Mouse (Mus musculus): Measurements from ENCODE around the gene 4930516K23Rik. TPM values are rescaled to one million over a fixed set of nuclear protein-coding genes. Genes with fewer than 3 reads are reported as not detected.

Gene 4930516K23Rik
- polyA plus RNA-seq, 1 experiment: not detected

DNA sequence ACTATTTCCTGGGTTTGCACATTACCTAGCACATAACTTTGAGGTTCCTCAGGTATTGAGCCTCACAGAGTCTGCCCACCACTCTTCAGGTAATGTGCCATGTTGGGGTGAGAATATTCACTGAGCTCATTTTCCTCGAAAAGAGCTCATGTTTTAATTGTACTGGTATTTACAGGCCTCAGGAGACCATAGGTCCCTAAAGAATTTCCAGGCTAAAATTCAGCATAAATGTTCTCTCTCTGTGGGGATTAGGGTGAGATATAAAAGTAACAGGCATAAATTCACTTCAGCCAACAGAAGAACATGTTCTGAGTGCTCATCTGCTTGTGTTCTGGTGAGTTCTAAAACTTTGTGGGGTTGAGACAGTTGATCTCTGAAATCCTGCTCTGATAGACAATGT lies 26.1 kb downstream of the 4930516K23Rik start, which contains the start of gene Olfr641:
Olfr641 (plus strand) TSS at position 301 of the 400 bp plus-strand sequence.
- Histone ChIP-seq H3K4me1 (ENCODE audit: control insufficient read depth, insufficient read depth, low read length) (no peaks in the 10 kb centered on the region), H3K27ac (ENCODE audit: insufficient read depth, low read length) (no peak within 1 kb of the TSS), H3K4me3 (replicated peaks; ENCODE audit: insufficient read depth, low read depth, low read length) (no peak within 1 kb of the TSS), H3K27me3 (ENCODE audit: control insufficient read depth, insufficient read depth, low read length) (no peaks in the 10 kb centered on the region)
- DNase-seq: no peak
- TF ChIP-seq POLR2A (IDR thresholded peaks at IDR 0.05; ENCODE audit: borderline replicate concordance, insufficient read depth, low read length): no peak
- TF ChIP-seq CTCF (IDR thresholded peaks at IDR 0.05; ENCODE audit: borderline replicate concordance, insufficient read depth, low read depth, low read length): no peak
- WGBS: 57% methylated on average over 1 of the region's 1 CpGs

DNA sequence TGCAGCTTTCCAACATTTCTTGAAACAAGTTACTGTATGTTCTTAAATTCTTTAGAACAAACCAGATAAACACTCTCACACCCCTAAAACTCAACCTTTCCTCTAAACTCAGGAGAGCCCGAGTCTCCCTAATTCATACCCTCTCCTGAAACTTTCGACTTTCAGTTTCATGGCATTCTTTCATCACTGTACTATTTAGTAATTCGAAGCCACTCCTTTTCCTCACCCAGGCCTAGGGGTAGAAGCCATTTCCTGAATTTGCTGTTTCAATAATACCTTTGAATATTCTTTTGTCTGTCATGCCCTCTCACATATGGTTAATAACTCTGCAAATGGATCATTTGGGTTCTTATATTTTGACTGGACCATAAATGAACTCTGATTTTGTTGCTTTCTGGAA lies 34.3 kb downstream of the 4930516K23Rik start:
- TF ChIP-seq CTCF (IDR thresholded peaks at IDR 0.05; ENCODE audit: borderline replicate concordance, insufficient read depth, low read depth, low read length) (no peak), POLR2A (IDR thresholded peaks at IDR 0.05; ENCODE audit: borderline replicate concordance, insufficient read depth, low read length) (no peak)
- Histone ChIP-seq H3K27me3 (ENCODE audit: control insufficient read depth, insufficient read depth, low read length) (no peaks in the 10 kb centered on the region), H3K4me3 (replicated peaks; ENCODE audit: insufficient read depth, low read depth, low read length) (no peak overlapping the region), H3K27ac (ENCODE audit: insufficient read depth, low read length) (no peak overlapping the region), H3K4me1 (ENCODE audit: control insufficient read depth, insufficient read depth, low read length) (no peaks in the 10 kb centered on the region)
- 68% methylated on average over 3 of the region's 3 CpGs for WGBS
- DNase-seq: no peak

DNA sequence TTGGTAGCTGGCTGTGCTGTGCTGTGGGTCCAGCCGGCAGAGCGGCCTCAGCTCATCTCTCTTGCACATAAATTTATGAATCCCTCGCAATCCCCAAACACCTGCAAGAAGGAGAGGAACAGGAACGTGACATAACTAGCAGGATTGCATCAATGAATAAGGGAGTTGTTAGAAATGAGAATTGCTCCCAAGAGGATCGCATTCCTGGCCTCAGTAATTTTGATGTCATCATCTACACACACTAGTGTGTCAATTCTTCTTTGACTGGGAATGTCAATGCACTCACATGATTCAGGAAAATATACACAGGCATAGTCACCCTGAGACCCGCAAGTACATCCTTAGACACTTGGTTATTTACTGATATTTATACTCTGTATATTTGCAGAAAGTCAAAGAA lies 35.8 kb downstream of the 4930516K23Rik start, which contains the start of gene Olfr640:
Olfr640 (minus strand) TSS at position 101 of the 400 bp plus-strand sequence.
- Histone ChIP-seq H3K4me3 (replicated peaks; ENCODE audit: insufficient read depth, low read depth, low read length) (no peak within 1 kb of the TSS), H3K4me1 (ENCODE audit: control insufficient read depth, insufficient read depth, low read length) (no peaks in the 10 kb centered on the region), H3K27me3 (ENCODE audit: control insufficient read depth, insufficient read depth, low read length) (no peaks in the 10 kb centered on the region), H3K27ac (ENCODE audit: insufficient read depth, low read length) (no peak within 1 kb of the TSS)
- DNase-seq: no peak
- 74% methylated on average over 6 of the region's 6 CpGs for WGBS
- no peak for TF ChIP-seq CTCF (IDR thresholded peaks at IDR 0.05; ENCODE audit: borderline replicate concordance, insufficient read depth, low read depth, low read length)
- TF ChIP-seq POLR2A (IDR thresholded peaks at IDR 0.05; ENCODE audit: borderline replicate concordance, insufficient read depth, low read length): no peak

GRCm38 (mm10) chr7:104021651-104022050 lies 39.6 kb downstream of the 4930516K23Rik start:
- Histone ChIP-seq H3K4me1 (ENCODE audit: control insufficient read depth, insufficient read depth, low read length) (no peaks in the 10 kb centered on the region), H3K4me3 (replicated peaks; ENCODE audit: insufficient read depth, low read depth, low read length) (no peak overlapping the region), H3K27me3 (ENCODE audit: control insufficient read depth, insufficient read depth, low read length) (no peaks in the 10 kb centered on the region), H3K27ac (ENCODE audit: insufficient read depth, low read length) (no peak overlapping the region)
- 94% methylated on average over 6 of the region's 6 CpGs for WGBS
- no peak for DNase-seq
- no peak for TF ChIP-seq POLR2A (IDR thresholded peaks at IDR 0.05; ENCODE audit: borderline replicate concordance, insufficient read depth, low read length)
- TF ChIP-seq CTCF (IDR thresholded peaks at IDR 0.05; ENCODE audit: borderline replicate concordance, insufficient read depth, low read depth, low read length): no peak

- Histone ChIP-seq H3K4me1 (ENCODE audit: control insufficient read depth, insufficient read depth, low read length) (no peaks in the 10 kb centered on the region), H3K27ac (ENCODE audit: insufficient read depth, low read length) (no peak overlapping the region), H3K4me3 (replicated peaks; ENCODE audit: insufficient read depth, low read depth, low read length) (no peak overlapping the region), H3K27me3 (ENCODE audit: control insufficient read depth, insufficient read depth, low read length) (no peaks in the 10 kb centered on the region)
- WGBS: 71% methylated on average over 1 of the region's 1 CpGs
- DNase-seq: no peak
- no peak for TF ChIP-seq POLR2A (IDR thresholded peaks at IDR 0.05; ENCODE audit: borderline replicate concordance, insufficient read depth, low read length)
- no peak for TF ChIP-seq CTCF (IDR thresholded peaks at IDR 0.05; ENCODE audit: borderline replicate concordance, insufficient read depth, low read depth, low read length)
These were observed 42.3 kb downstream of the 4930516K23Rik start for GRCm38 (mm10) chr7:104018953-104019352.

DNA sequence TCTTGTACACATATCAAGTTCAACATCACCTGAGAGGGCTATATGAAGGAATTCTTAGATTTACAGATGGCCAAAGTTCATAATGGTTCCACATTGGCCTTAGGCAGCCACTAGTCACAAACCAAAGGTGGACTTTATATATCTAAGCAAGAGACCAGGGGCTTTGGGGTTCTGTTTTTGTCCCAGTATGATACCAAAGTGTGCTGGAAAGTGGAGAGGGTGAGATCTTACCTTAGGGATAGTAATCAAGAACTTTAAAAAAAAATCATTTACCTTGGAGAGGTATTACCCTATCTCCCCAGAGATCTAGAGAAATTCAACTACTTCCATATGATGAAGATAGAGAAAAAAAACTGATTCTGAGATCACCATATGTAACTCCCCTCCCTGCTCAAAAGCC lies 44.0 kb downstream of the 4930516K23Rik start, which contains the start of gene Olfr639:
Olfr639 (minus strand) TSS at position 101 of the 400 bp plus-strand sequence.
- TF ChIP-seq POLR2A (IDR thresholded peaks at IDR 0.05; ENCODE audit: borderline replicate concordance, insufficient read depth, low read length) (no peak), CTCF (IDR thresholded peaks at IDR 0.05; ENCODE audit: borderline replicate concordance, insufficient read depth, low read depth, low read length) (no peak)

More for the DNA sequence above, 44.0 kb downstream of the 4930516K23Rik start, which contains the start of gene Olfr639:
- Histone ChIP-seq H3K27me3 (ENCODE audit: control insufficient read depth, insufficient read depth, low read length) (no peaks in the 10 kb centered on the region), H3K27ac (ENCODE audit: insufficient read depth, low read length) (no peak within 1 kb of the TSS), H3K4me1 (ENCODE audit: control insufficient read depth, insufficient read depth, low read length) (no peaks in the 10 kb centered on the region), H3K4me3 (replicated peaks; ENCODE audit: insufficient read depth, low read depth, low read length) (no peak within 1 kb of the TSS)
- no peak for DNase-seq

Other genes starting within 250 kb of the 4930516K23Rik start
- 64.2 and 175 TPM in 2 replicates for gene Hbb-bt, start 247.4 kb downstream of the 4930516K23Rik start, polyA plus RNA-seq (2012; rRNA removed)
- 581 and 1,292 TPM in 2 replicates for gene Hbb-bs, start 233.3 kb downstream of the 4930516K23Rik start, polyA plus RNA-seq (2012; rRNA removed)
- gene Hbb-bh2, start 220.9 kb downstream of the 4930516K23Rik start, polyA plus RNA-seq (2012; rRNA removed): not detected in 2 replicates
- gene Hbb-bh1, start 218.3 kb downstream of the 4930516K23Rik start, polyA plus RNA-seq (2012; rRNA removed): 0.41 TPM in 1 of 2 replicates, not detected in the other
- 1.3 and 2.3 TPM in 2 replicates for gene Hbb-y, start 208.2 kb downstream of the 4930516K23Rik start, polyA plus RNA-seq (2012; rRNA removed)
- gene Olfr66, start 175.2 kb downstream of the 4930516K23Rik start, polyA plus RNA-seq (2012; rRNA removed): not detected in 2 replicates
- not detected in 2 replicates for gene Olfr64, start 167.0 kb downstream of the 4930516K23Rik start, polyA plus RNA-seq (2012; rRNA removed)
- gene Olfr65, start 158.0 kb downstream of the 4930516K23Rik start, polyA plus RNA-seq (2012; rRNA removed): not detected in 2 replicates
- gene Olfr631, start 132.6 kb downstream of the 4930516K23Rik start, polyA plus RNA-seq (2012; rRNA removed): not detected in 2 replicates
- gene Olfr632, start 127.1 kb downstream of the 4930516K23Rik start, polyA plus RNA-seq (2012; rRNA removed): not detected in 2 replicates
- not detected in 2 replicates for gene Olfr633, start 117.0 kb downstream of the 4930516K23Rik start, polyA plus RNA-seq (2012; rRNA removed)
- gene Olfr635, start 90.3 kb downstream of the 4930516K23Rik start, polyA plus RNA-seq (2012; rRNA removed): not detected in 2 replicates
- gene Olfr638, start 62.7 kb downstream of the 4930516K23Rik start, polyA plus RNA-seq (2012; rRNA removed): not detected in 2 replicates
- 0.02 TPM in 1 of 2 replicates, not detected in the other for gene Olfr639, start 44.1 kb downstream of the 4930516K23Rik start, polyA plus RNA-seq (2012; rRNA removed)
- gene Olfr640, start 35.9 kb downstream of the 4930516K23Rik start, polyA plus RNA-seq (2012; rRNA removed): not detected in 2 replicates
- gene Olfr641, start 26.0 kb downstream of the 4930516K23Rik start, polyA plus RNA-seq (2012; rRNA removed): not detected in 2 replicates
- not detected in 2 replicates for gene Olfr642, start 8.8 kb downstream of the 4930516K23Rik start, polyA plus RNA-seq (2012; rRNA removed)
- not detected in 2 replicates for gene Olfr644, start 10.4 kb upstream of the 4930516K23Rik start, polyA plus RNA-seq (2012; rRNA removed)
- gene Olfr645, start 24.0 kb upstream of the 4930516K23Rik start, polyA plus RNA-seq (2012; rRNA removed): not detected in 2 replicates
- gene Olfr646, start 43.4 kb upstream of the 4930516K23Rik start, polyA plus RNA-seq (2012; rRNA removed): not detected in 2 replicates
- not detected in 2 replicates for gene Ubqln5, start 68.4 kb upstream of the 4930516K23Rik start, polyA plus RNA-seq (2012; rRNA removed)
- not detected in 2 replicates for gene Olfr643, start 76.0 kb upstream of the 4930516K23Rik start, polyA plus RNA-seq (2012; rRNA removed)
- not detected in 2 replicates for gene Ubqln3, start 81.8 kb upstream of the 4930516K23Rik start, polyA plus RNA-seq (2012; rRNA removed)
- gene Ubqlnl, start 89.1 kb upstream of the 4930516K23Rik start, polyA plus RNA-seq (2012; rRNA removed): not detected in 2 replicates
- gene Olfm5, start 103.4 kb upstream of the 4930516K23Rik start, polyA plus RNA-seq (2012; rRNA removed): 0.06 and 0.18 TPM in 2 replicates
- gene Olfr648, start 121.9 kb upstream of the 4930516K23Rik start, polyA plus RNA-seq (2012; rRNA removed): 0.18 and 0.24 TPM in 2 replicates
- gene Olfr649, start 134.5 kb upstream of the 4930516K23Rik start, polyA plus RNA-seq (2012; rRNA removed): not detected in 2 replicates
- gene Trim6, start 157.3 kb upstream of the 4930516K23Rik start, polyA plus RNA-seq (2012; rRNA removed): 0.55 and 0.56 TPM in 2 replicates
- 2.7 and 3.2 TPM in 2 replicates for gene Trim34a, start 183.0 kb upstream of the 4930516K23Rik start, polyA plus RNA-seq (2012; rRNA removed)
- 0.28 and 0.33 TPM in 2 replicates for gene Trim5, start 226.6 kb upstream of the 4930516K23Rik start, polyA plus RNA-seq (2012; rRNA removed)

Data from cerebellum, adult 2 months (tissue).